Mouse (Mus musculus): ENCODE results near the gene Fcmr. TPM values are rescaled to one million over a fixed set of nuclear protein-coding genes. Genes with fewer than 3 reads are reported as not detected.

The Fcmr gene
- polyA plus RNA-seq, 1 experiment from 2014 or later: not detected

GRCm38 (mm10) chr1:130918323-130918980 lies 53.0 kb downstream of the Fcmr start:
- no peak overlapping the region for H3K9ac ChIP-seq (replicated peaks; ENCODE audit: low read depth, low read length)
- H3K4me2 ChIP-seq (ENCODE audit: low read length): no peak overlapping the region
- no peak overlapping the region for H3K27ac ChIP-seq (ENCODE audit: low read length)
- no peaks in the 10 kb centered on the region for H3K9me3 ChIP-seq (ENCODE audit: control insufficient read depth, low read length)
- WGBS: 54% methylated on average over 1 of the region's 1 CpGs
- no peaks in the 10 kb centered on the region for H3K36me3 ChIP-seq (ENCODE audit: control insufficient read depth, insufficient read depth)
- no peak for ATAC-seq
- no peaks in the 10 kb centered on the region for H3K4me1 ChIP-seq (replicated peaks; ENCODE audit: control insufficient read depth, insufficient read depth, low read length)
- no peak overlapping the region for H3K4me3 ChIP-seq (replicated peaks; ENCODE audit: low read length)
- no peaks in the 10 kb centered on the region for H3K27me3 ChIP-seq (replicated peaks; ENCODE audit: control insufficient read depth, insufficient read depth, low read length)

- H3K27ac ChIP-seq (ENCODE audit: low read length): no peak overlapping the region
- H3K27me3 ChIP-seq (replicated peaks; ENCODE audit: control insufficient read depth, insufficient read depth, low read length): no peaks in the 10 kb centered on the region
- H3K4me1 ChIP-seq (replicated peaks; ENCODE audit: control insufficient read depth, insufficient read depth, low read length): no peaks in the 10 kb centered on the region
- no peak overlapping the region for H3K4me2 ChIP-seq (ENCODE audit: low read length)
- no peaks in the 10 kb centered on the region for H3K36me3 ChIP-seq (ENCODE audit: control insufficient read depth, insufficient read depth)
- H3K4me3 ChIP-seq (replicated peaks; ENCODE audit: low read length): no peak overlapping the region
- no peaks in the 10 kb centered on the region for H3K9me3 ChIP-seq (ENCODE audit: control insufficient read depth, low read length)
- no peak for ATAC-seq
- H3K9ac ChIP-seq (replicated peaks; ENCODE audit: low read depth, low read length): no peak overlapping the region
Observed at GRCm38 (mm10) chr1:130926484-130926883, 61.0 kb downstream of the Fcmr start.

Other genes with a start within 250 kb of the Fcmr start
- not detected in 2 replicates for gene Zp3r, start 236.0 kb upstream of the Fcmr start, polyA plus RNA-seq (2015; fragmentation: Nextera tagmentation; extraction: Ambion mirVana)
- not detected in 2 replicates for gene C4bp, start 204.0 kb upstream of the Fcmr start, polyA plus RNA-seq (2015; fragmentation: Nextera tagmentation; extraction: Ambion mirVana)
- gene Gm29427, start 149.9 kb upstream of the Fcmr start, polyA plus RNA-seq (2015; fragmentation: Nextera tagmentation; extraction: Ambion mirVana): 0.27 TPM in 1 of 2 replicates, not detected in the other
- gene Yod1, start 148.3 kb upstream of the Fcmr start, polyA plus RNA-seq (2015; fragmentation: Nextera tagmentation; extraction: Ambion mirVana): 18.1 and 18.7 TPM in 2 replicates
- 27.8 and 28.2 TPM in 2 replicates for gene Pfkfb2, start 136.4 kb upstream of the Fcmr start, polyA plus RNA-seq (2015; fragmentation: Nextera tagmentation; extraction: Ambion mirVana)
- 0.47 and 0.67 TPM in 2 replicates for gene AA986860, start 133.7 kb upstream of the Fcmr start, polyA plus RNA-seq (2015; fragmentation: Nextera tagmentation; extraction: Ambion mirVana)
- gene Fcamr, start 64.8 kb upstream of the Fcmr start, polyA plus RNA-seq (2015; fragmentation: Nextera tagmentation; extraction: Ambion mirVana): not detected in 2 replicates
- not detected in 2 replicates for gene Pigr, start 39.0 kb upstream of the Fcmr start, polyA plus RNA-seq (2015; fragmentation: Nextera tagmentation; extraction: Ambion mirVana)
- gene Il24, start 21.8 kb downstream of the Fcmr start, polyA plus RNA-seq (2015; fragmentation: Nextera tagmentation; extraction: Ambion mirVana): not detected in 2 replicates
- gene Il20, start 45.8 kb downstream of the Fcmr start, polyA plus RNA-seq (2015; fragmentation: Nextera tagmentation; extraction: Ambion mirVana): not detected in 2 replicates
- gene Il19, start 74.4 kb downstream of the Fcmr start, polyA plus RNA-seq (2015; fragmentation: Nextera tagmentation; extraction: Ambion mirVana): not detected in 2 replicates
- gene Il10, start 154.2 kb downstream of the Fcmr start, polyA plus RNA-seq (2015; fragmentation: Nextera tagmentation; extraction: Ambion mirVana): 0.16 TPM in 1 of 2 replicates, not detected in the other
- 19.9 and 23.0 TPM in 2 replicates for gene Mapkapk2, start 232.2 kb downstream of the Fcmr start, polyA plus RNA-seq (2015; fragmentation: Nextera tagmentation; extraction: Ambion mirVana)

Measured in forebrain, embryonic 16.5 days (tissue).